Mouse (Mus musculus) layer of hippocampus, adult 9-10 months (tissue): ENCODE results near the gene Tpmt.

Experiments
- DNase-seq: peaks from one replicate; pipeline ENCODE4 v3.0.0; 2022; ENCODE audit warnings: low spot score

Tpmt gene

GRCm38 (mm10) chr13:47044617-47044947, at the start of gene Tpmt:
TSS of gene Tpmt (minus strand) at chr13:47044737.
- DNase-seq: no peak

DNA sequence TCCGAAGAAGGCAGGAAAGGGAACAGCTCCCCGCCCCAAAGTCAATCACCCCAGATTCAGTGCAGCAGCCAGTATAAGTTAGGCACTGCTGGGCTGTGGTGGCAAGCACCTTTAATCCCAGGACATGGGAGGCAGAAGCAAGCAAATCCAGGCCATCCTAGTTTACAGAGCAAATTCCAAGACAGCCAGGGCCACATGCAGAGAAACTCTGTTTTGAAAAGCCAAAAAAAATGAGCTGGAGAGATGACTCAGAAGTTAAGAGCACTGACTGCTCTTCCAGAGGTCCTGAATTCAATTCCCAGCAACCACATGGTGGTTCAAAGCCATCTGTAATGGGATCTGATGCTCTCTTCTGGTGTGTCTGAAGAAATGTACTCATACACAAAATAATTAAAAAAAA, 49.3 kb upstream of the Tpmt start:
- no peak for DNase-seq

GRCm38 (mm10) chr13:47089271-47089670, 44.7 kb upstream of the Tpmt start:
- no peak for DNase-seq

- no peak for DNase-seq
Observed at GRCm38 (mm10) chr13:47088433-47088832, 43.9 kb upstream of the Tpmt start.

DNA sequence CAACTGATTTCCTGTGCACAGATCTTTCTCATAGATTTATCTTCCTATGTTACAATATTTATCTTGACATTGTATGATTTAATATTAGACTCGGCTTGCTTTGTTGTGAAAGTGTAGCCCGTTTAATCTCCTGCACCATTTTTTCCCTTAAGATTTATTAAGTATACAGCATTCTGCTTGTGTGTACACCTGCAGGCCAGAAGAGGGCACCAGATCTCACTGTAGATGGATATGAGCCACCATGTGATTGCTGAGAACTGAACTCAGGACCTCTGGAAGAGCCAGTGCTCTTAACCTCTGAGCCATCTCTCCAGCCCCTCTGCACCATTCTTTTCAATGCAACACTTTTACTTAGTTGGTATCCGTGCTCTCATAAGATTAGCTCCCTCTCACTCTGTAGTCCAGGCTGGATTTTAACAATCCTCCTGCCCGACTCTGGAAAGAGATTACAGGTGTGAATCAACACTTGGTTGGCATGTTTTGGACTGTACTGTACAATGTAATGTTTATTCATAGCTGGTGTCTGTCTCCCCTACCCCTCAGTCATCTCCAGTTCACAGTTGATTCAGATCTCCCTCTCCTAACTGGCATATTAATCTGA, 36.5 kb upstream of the Tpmt start:
- no peak for DNase-seq

- no peak for DNase-seq
Observed at GRCm38 (mm10) chr13:47078799-47079198, 34.3 kb upstream of the Tpmt start.

DNA sequence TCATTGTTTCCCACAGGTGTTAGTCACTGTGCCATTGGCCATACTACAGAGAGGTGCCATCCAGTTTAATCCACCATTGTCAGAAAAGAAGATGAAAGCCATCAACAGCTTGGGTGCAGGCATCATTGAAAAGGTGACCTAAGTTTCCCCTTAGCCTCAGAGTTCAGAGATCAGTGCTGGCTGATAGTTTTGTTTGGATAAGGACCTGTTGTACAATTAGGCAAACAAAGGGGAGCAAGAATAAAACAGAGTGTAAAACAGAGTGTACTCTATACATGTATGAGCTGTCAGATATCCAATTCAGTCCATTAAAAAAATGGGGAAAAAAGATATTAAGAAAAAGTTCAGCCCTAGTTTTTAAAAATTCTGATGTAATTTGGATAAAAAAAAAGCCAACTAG, 32.8 kb upstream of the Tpmt start:
- no peak for DNase-seq

GRCm38 (mm10) chr13:47076156-47076555, 31.6 kb upstream of the Tpmt start:
- DNase-seq: no peak

DNA sequence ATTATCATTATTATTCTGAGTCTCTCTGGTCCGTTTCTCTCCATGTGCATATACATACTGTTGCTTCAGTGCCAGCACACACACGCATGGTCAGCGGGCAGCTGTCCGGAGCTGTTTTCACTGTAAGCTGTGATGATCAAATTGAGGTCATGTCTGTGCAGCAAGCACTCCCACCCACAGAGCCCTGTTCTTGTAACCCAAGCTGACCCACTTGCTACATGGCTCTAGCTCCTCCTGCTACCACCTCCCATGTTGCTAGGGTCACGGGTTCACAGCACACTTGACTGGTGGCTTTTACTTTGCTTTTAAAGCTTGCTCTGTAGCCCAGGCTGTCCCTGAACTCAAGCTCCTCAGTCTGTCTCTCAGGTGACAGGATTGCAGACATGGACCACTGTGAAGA, 27.9 kb upstream of the Tpmt start:
- no peak for DNase-seq

DNA sequence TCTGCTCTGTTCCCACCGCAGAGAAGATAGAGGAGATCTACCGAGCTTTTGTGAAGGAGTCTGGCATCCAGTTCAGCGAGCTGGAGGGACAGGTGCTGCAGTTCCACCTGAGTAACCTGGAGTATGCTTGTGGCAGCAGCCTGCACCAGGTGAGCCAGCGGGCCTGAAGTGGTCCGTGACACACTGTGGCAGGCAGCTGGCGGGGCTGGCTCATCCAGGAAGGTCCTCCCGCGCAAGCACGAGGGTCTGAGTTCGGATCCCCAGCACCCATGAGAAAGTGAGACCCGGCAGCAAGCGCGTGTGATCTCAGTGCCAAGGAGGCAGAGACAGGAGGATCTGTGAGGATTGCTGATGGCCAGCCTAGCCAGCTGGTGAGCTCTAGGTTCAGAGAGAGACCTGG, 27.3 kb upstream of the Tpmt start:
- no peak for DNase-seq

DNA sequence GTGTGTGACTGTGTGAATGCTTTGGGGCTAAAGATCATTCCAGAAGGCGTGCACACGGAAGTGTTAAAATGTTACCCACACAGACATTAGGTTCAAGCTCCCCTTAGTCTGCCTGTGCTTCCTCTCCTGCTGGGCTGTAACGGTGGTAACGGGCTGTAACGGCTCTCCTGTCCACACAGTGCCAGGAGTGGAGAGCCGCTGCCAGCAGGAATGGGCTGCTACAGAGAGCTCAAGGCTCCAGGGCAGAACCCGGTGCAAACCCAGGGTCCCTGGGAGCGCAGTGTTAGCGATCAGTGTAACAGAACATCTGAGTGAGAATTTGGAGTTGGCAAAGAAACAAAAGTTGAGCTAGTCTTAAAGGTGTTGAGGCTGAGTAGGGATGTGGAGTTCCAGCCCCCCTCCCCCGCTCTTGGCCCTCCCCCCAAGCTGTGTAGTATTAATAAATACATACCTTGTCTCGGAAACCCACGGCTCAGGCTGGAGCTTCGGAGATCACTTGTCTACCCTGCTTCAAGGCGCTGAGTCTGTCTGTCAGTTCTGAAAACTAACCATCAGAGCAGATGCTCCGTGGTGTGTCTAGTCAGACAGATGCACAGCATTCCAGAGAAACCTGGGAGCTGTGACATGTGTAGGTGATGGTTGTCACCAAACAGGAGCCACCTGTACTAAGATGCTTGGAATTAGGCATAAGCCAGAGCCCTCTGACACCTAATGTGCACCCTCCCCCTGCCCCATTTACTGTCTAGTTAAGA, 26.0 kb upstream of the Tpmt start:
- DNase-seq: no peak

GRCm38 (mm10) chr13:47067001-47067400, 22.5 kb upstream of the Tpmt start:
- DNase-seq: no peak

- DNase-seq: no peak
Observed at GRCm38 (mm10) chr13:47066516-47066915, 22.0 kb upstream of the Tpmt start.

DNA sequence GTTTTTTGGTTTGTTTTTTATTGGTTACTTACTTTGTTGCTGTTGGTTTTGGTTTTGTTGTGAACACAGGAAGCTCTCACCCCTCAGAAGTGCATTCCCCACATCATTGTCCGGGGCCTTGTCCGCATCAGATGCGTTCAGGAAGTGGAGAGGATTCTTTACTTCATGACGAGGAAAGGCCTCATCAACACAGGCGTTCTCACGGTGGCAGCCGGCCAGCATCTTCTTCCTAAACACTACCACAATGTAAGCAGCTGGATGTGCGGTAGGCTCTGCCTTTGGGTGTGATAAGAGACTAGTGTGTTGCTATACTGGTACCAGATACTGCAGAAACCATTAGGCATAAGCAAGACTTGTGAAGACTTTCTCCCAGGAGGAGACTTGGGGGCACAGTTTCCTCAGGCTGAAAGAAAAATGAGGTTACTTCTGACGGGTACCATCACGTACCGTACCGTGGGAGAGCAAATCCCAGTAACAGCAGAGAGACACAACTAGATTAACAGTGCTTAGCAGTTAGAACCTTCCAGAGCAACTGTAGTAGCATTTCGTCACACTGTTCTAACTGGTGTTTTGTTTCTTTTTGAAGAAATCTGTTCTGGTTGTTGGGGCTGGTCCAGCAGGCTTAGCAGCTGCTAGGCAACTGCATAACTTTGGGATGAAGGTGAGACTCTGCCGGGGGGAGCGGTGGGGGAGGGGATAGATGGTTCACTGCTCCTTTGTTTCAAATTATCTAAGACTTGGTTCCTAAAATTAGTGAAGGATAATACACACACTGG, 19.6 kb upstream of the Tpmt start:
- DNase-seq: no peak

DNA sequence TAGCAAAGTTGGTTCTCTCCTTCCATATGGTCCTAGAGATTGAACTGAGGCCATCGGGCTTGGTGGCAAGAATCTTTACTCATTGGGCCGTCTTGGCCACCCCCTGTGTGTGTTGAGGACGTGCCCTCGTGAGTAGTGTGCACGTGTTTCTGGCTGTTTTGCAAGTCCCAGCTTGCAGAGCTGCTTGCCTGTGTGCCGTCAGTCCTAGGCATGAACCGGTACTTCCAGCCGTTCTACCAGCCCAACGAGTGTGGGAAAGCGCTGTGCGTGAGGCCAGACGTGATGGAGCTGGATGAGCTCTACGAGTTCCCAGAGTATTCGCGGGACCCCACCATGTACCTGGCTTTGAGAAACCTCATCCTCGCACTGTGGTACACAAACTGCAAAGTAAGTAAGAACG, 18.2 kb upstream of the Tpmt start:
- no peak for DNase-seq

DNA sequence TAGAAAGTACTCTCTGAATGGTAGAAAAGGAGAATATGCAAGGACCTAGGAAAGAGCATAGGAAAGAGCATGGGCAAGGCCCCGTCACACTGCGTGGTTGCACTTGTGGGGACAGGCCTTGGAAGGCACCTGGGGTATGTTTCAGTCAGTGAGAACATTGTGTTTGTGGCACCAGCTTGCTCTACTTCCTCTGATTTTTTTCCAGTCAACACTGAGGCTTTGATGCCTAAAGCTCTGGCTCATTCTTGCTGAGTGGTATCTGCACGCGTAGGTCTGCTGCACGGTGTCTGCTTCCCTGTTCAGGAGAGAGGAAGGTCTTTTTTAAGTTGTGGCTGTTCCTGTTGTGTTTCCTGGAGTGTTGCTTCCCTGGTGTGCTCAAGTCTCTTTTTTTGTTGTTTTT, 12.2 kb upstream of the Tpmt start:
- DNase-seq: no peak

GRCm38 (mm10) chr13:47056126-47056525, 11.6 kb upstream of the Tpmt start:
- no peak for DNase-seq

DNA sequence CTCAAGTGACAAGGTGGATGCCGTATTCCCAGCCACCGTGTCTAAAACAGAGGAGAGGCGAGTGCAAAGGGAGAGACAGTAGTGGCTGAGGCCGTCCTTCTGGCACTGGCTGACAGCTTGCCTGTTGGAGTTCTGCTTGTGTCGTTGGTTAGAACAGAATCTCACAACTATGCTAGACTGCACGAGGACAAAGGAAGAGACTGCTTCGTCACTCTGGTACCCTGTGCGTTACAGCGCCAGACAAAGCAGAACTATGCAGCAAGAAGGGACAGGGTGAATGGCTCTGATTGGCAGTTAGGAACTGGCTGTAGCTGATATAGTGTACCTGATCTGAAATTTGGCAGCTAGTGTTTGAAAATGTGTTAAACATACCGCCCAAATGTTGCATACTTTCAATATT, 9.4 kb upstream of the Tpmt start:
- no peak for DNase-seq

- no peak for DNase-seq
Observed at GRCm38 (mm10) chr13:47050009-47050408, 5.5 kb upstream of the Tpmt start.

- DNase-seq: no peak
Observed at GRCm38 (mm10) chr13:47047996-47048395, 3.5 kb upstream of the Tpmt start.

DNA sequence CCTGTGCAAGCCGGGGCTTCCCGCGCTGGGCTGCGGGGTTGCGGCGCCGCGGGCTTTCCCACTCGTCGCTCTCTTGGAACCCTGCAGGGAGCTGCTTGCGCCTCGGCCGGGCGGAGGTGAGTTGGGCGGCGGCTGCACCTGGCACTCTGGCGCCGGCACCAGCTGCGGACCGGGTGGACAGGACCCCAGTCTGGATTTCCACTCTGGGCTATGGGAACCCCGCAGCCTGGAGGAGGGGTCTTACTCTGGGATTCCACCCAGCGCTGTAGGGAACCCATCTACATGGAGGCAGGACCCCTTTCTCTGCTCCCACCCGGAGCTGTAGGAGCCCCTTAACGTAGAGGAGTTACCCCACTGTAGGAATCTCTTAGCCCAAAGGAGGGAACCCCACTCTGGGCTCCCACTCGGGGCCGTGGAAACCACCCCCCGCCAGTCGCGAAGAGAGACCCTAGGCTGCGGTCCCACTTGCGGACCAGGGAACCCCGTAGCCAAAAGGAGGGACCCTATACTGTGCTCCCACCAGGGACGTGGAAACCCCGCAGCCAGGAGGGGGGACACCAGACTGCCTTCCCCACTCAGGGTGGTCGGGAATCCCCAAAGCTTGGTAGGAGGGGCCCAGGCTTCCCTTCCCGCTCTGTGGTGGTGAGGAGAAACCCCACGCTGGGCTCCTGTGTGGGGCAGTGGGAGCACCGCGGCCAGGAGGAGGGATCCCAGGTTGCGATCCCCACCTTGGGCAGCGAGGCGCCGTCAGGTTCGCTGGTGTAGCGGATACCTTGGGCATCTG, 512 bp downstream of the Tpmt start:
- no peak for DNase-seq

GRCm38 (mm10) chr13:47043030-47043680, 1.4 kb downstream of the Tpmt start, which contains the start of gene Kdm1b:
TSS of gene Kdm1b (plus strand) at chr13:47043499.
- DNase-seq: peak; percentile 96
